Mouse (Mus musculus) intestine, embryonic 16.5 days (tissue): ENCODE measurements around the gene Tnip3. TPM values are rescaled to one million over a fixed set of nuclear protein-coding genes. Genes with fewer than 3 reads are reported as not detected.

Experiments used
- ATAC-seq: fragments of 200-750 bp; cut with Nextera tagmentation; 2 replicates; pipeline ENCODE4 v1.8.0; 2017; ENCODE audit warnings: moderate TSS enrichment, moderate library complexity
- H3K27ac ChIP-seq: fragments of 300-500 bp; sonication (generic); 2 replicates; pipeline ENCODE4 v1.5.1; 2014; ENCODE audit warnings: mild to moderate bottlenecking, low read length
- H3K27me3 ChIP-seq: fragments of 300-500 bp; sonication (generic); replicated peaks from 2 replicates; pipeline ENCODE4 v1.6.1; 2014; ENCODE audit warnings: low read length, control low read depth, mixed read lengths; ENCODE audit not compliant: control insufficient read depth, insufficient read depth
- H3K36me3 ChIP-seq: fragments of 300-500 bp; sonication (generic); 2 replicates; pipeline ENCODE4 v1.6.1; 2014; ENCODE audit warnings: low read length, control low read depth; ENCODE audit not compliant: control insufficient read depth, insufficient read depth
- H3K4me1 ChIP-seq: fragments of 300-500 bp; sonication (generic); 2 replicates; pipeline ENCODE4 v1.6.1; 2014; ENCODE audit warnings: low read length, control low read depth, mixed read lengths; ENCODE audit not compliant: control insufficient read depth, insufficient read depth
- H3K4me2 ChIP-seq: fragments of 300-500 bp; sonication (generic); 2 replicates; pipeline ENCODE4 v1.6.1; 2014; ENCODE audit warnings: low read depth, low read length, control low read depth
- H3K4me3 ChIP-seq: fragments of 300-500 bp; sonication (generic); 2 replicates; pipeline ENCODE4 v1.5.1; 2014; ENCODE audit warnings: mild to moderate bottlenecking, low read length
- H3K9ac ChIP-seq: fragments of 300-500 bp; sonication (generic); 2 replicates; pipeline ENCODE4 v1.6.1; 2014; ENCODE audit warnings: low read depth, low read length
- H3K9me3 ChIP-seq: fragments of 300-500 bp; sonication (generic); 2 replicates; pipeline ENCODE4 v1.6.1; 2016; ENCODE audit warnings: low read length, control low read depth; ENCODE audit not compliant: control insufficient read depth
- WGBS: fragments of 180-500 bp; shearing (Covaris S2); extraction: QIAGEN DNeasy Blood & Tissue Kit; methylation state at CpG from one replicate; pipeline ENCODE4 v1.1.7; 2014; 5-methylcytosine and 5-hydroxymethylcytosine counted together
- polyA plus RNA-seq: library from polyadenylated mRNA; unstranded; fragments of >200 nt; fragmentation: Nextera tagmentation; extraction: Ambion mirVana; gene quantifications from 2 replicates; pipeline ENCODE4 v1.2.1, GENCODE M21; 2015

Gene Tnip3
- polyA plus RNA-seq, 1 experiment from 2014 or later, result 0.24 TPM

DNA sequence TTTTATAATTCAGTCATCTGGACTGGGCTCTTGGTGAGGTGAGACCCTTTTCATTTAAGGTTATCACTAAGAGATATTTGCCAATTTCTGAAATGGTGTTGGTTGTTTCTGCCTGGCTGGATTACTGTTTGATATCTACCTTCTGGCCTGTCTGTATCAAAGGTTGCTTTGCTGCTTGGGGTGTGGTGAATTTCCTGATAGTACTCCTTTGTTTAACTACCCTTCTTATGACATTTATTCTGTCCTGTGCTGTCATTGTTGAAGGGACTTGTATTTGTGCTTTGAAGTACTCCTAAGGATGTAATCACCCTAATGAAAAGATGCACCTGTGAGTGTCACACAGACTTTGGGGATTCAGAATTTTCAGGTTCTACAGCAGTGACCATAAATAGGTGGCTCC is 96.1 kb downstream of the Tnip3 start:
- Histone ChIP-seq H3K4me1 (no peaks in the 10 kb centered on the region), H3K27me3 (no peaks in the 10 kb centered on the region), H3K4me3 (no peak overlapping the region), H3K4me2 (no peak overlapping the region), H3K27ac (no peak overlapping the region), H3K36me3 (no peaks in the 10 kb centered on the region), H3K9me3 (no peaks in the 10 kb centered on the region), H3K9ac (no peak overlapping the region)
- peak; percentile 77 for ATAC-seq

- H3K4me3 ChIP-seq, result no peak overlapping the region
- H3K4me2 ChIP-seq, result no peak overlapping the region
- no peaks in the 10 kb centered on the region for H3K9me3 ChIP-seq
- no peak overlapping the region for H3K27ac ChIP-seq
- no peak for ATAC-seq
- no peaks in the 10 kb centered on the region for H3K27me3 ChIP-seq
- H3K4me1 ChIP-seq, result no peaks in the 10 kb centered on the region
- 72% methylated on average over 3 of the region's 3 CpGs for WGBS
- no peak overlapping the region for H3K9ac ChIP-seq
- H3K36me3 ChIP-seq, result no peaks in the 10 kb centered on the region
These were observed 98.1 kb downstream of the Tnip3 start for GRCm38 (mm10) chr6:65623016-65623715.

- H3K9ac ChIP-seq, result no peak overlapping the region
- peak; percentile 77 for ATAC-seq
- H3K4me1 ChIP-seq, result no peaks in the 10 kb centered on the region
- no peak overlapping the region for H3K4me3 ChIP-seq
- no peaks in the 10 kb centered on the region for H3K9me3 ChIP-seq
- H3K27me3 ChIP-seq, result no peaks in the 10 kb centered on the region
- 52% methylated on average over 2 of the region's 2 CpGs for WGBS
- H3K36me3 ChIP-seq, result no peaks in the 10 kb centered on the region
- H3K27ac ChIP-seq, result no peak overlapping the region
- no peak overlapping the region for H3K4me2 ChIP-seq
These were observed 105.5 kb downstream of the Tnip3 start for GRCm38 (mm10) chr6:65630578-65630977.

GRCm38 (mm10) chr6:65632184-65632583 is 107.1 kb downstream of the Tnip3 start:
- H3K4me2 ChIP-seq, result no peak overlapping the region
- H3K4me1 ChIP-seq, result no peaks in the 10 kb centered on the region
- WGBS, result 71% methylated on average over 5 of the region's 5 CpGs
- ATAC-seq, result no peak
- H3K36me3 ChIP-seq, result no peaks in the 10 kb centered on the region
- no peaks in the 10 kb centered on the region for H3K9me3 ChIP-seq
- no peak overlapping the region for H3K9ac ChIP-seq
- no peak overlapping the region for H3K4me3 ChIP-seq
- no peaks in the 10 kb centered on the region for H3K27me3 ChIP-seq
- no peak overlapping the region for H3K27ac ChIP-seq

- Histone ChIP-seq H3K27me3 (no peaks in the 10 kb centered on the region), H3K36me3 (no peaks in the 10 kb centered on the region), H3K9ac (no peak overlapping the region), H3K27ac (no peak overlapping the region), H3K4me2 (no peak overlapping the region), H3K4me1 (no peaks in the 10 kb centered on the region), H3K9me3 (no peaks in the 10 kb centered on the region), H3K4me3 (no peak overlapping the region)
- no peak for ATAC-seq
These were observed 117.3 kb downstream of the Tnip3 start for GRCm38 (mm10) chr6:65642431-65642830.

DNA sequence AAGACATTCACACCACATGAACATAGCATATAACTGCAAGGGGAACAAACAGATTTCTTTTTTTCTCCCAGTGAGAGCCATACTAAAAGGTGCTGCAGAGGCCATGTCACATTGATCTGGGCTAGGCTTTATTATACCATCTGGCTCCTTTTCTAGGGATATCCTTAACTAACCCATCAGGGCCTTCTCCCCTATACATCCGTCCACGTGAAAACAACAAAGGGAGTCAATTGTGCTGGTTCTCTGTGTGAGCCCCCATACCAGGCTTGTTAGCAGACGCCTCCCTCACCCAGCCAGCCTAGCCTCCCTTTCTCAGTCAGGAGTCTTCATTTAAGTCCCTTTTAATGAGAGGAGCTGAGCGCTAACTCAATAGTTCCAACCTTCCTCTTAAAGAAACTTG is 119.0 kb downstream of the Tnip3 start:
- Histone ChIP-seq H3K27me3 (no peaks in the 10 kb centered on the region), H3K9me3 (no peaks in the 10 kb centered on the region), H3K9ac (no peak overlapping the region), H3K4me2 (no peak overlapping the region), H3K36me3 (no peaks in the 10 kb centered on the region), H3K4me1 (no peaks in the 10 kb centered on the region), H3K27ac (no peak overlapping the region), H3K4me3 (no peak overlapping the region)
- no peak for ATAC-seq
- WGBS, result 66% methylated on average over 4 of the region's 4 CpGs

DNA sequence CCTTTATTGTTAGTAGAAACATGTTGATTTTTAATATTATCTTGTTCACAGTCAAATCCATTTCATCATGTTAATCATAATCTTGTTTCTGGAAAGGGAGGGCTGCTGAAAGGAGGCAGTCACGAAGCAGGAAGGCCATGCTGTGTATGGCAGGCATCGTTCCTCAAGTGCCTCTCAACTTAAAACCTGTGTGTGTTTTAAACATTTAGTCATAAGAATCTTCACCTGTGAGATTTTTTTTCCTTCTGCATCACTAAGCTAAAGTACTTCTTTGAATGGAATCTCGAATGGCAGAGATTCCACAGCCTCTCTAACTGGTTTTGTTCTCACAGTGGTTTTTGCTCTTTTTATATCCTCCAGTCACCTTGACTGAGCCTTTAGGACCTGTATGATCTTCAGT is 121.3 kb downstream of the Tnip3 start:
- Histone ChIP-seq H3K27me3 (no peaks in the 10 kb centered on the region), H3K27ac (no peak overlapping the region), H3K36me3 (no peaks in the 10 kb centered on the region), H3K9ac (no peak overlapping the region), H3K4me1 (no peaks in the 10 kb centered on the region), H3K9me3 (no peaks in the 10 kb centered on the region), H3K4me2 (no peak overlapping the region), H3K4me3 (no peak overlapping the region)
- 75% methylated on average over 3 of the region's 3 CpGs for WGBS
- ATAC-seq, result no peak

DNA sequence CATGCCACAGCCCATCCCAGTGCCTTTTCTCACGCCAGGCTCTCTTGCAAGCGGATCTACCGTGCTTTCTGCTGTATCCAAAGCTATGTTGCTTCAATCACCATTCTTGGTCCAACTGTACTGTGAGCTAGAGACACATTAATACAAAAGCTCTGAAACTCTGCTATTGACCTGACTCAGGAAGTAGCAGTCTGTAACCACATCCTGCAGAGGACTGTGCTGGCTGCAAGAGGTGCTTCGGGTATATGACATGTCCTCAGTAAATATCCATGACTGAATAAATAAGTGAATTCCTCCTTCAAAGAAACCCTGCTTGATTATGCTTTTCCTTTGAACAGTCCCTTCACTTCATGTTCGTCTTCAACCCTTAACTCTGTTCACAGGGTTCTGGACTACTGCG is 122.6 kb downstream of the Tnip3 start:
- H3K36me3 ChIP-seq, result no peaks in the 10 kb centered on the region
- H3K27ac ChIP-seq, result no peak overlapping the region
- H3K27me3 ChIP-seq, result no peaks in the 10 kb centered on the region
- no peak overlapping the region for H3K4me2 ChIP-seq
- no peaks in the 10 kb centered on the region for H3K9me3 ChIP-seq
- H3K4me1 ChIP-seq, result no peaks in the 10 kb centered on the region
- WGBS, result 78% methylated on average over 6 of the region's 6 CpGs
- ATAC-seq, result no peak
- H3K9ac ChIP-seq, result no peak overlapping the region
- H3K4me3 ChIP-seq, result no peak overlapping the region

DNA sequence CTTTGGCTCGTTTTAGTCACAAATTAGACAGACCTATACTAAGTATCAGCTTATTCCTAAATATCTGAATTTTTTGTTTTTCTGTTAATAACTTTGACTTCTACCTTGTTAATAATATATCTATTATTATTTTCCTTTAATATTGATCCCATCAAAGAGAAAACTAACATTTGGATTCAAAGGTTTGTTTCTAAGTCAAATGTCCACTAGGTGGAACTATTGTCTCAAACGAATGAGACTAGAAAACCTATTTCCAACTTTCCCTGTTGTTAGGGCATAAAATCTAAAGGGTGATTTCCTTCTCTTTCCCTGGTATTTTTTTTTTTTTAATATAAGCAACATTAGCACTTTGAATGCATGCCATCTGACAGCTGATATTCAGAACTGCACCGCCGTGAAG is 126.3 kb downstream of the Tnip3 start:
- Histone ChIP-seq H3K4me2 (no peak overlapping the region), H3K27me3 (no peaks in the 10 kb centered on the region), H3K4me1 (no peaks in the 10 kb centered on the region), H3K36me3 (no peaks in the 10 kb centered on the region), H3K9me3 (no peaks in the 10 kb centered on the region), H3K27ac (no peak overlapping the region), H3K9ac (no peak overlapping the region), H3K4me3 (no peak overlapping the region)
- ATAC-seq, result no peak
- WGBS, result 33% methylated on average over 4 of the region's 4 CpGs

- no peak overlapping the region for H3K4me3 ChIP-seq
- WGBS, result 73% methylated on average over 4 of the region's 4 CpGs
- no peak overlapping the region for H3K9ac ChIP-seq
- no peak for ATAC-seq
- H3K4me1 ChIP-seq, result no peaks in the 10 kb centered on the region
- no peak overlapping the region for H3K4me2 ChIP-seq
- H3K9me3 ChIP-seq, result no peaks in the 10 kb centered on the region
- no peaks in the 10 kb centered on the region for H3K27me3 ChIP-seq
- no peak overlapping the region for H3K27ac ChIP-seq
- H3K36me3 ChIP-seq, result no peaks in the 10 kb centered on the region
These were observed 136.2 kb downstream of the Tnip3 start for GRCm38 (mm10) chr6:65661272-65661671.
